Mouse (Mus musculus): ENCODE measurements around the gene Cdc42bpg. TPM values are rescaled to one million over a fixed set of nuclear protein-coding genes. Genes with fewer than 3 reads are reported as not detected.
A peak's percentile ranks its signal among the peaks of the same experiment; 100 is the strongest.

Gene Cdc42bpg
- total and polyA plus RNA-seq, 3 experiments, result 0.79 to 4.2 (median 2.3) TPM

GRCm38 (mm10) chr19:6364317-6364725 lies 58.1 kb downstream of the Cdc42bpg start:
- H3K4me1 ChIP-seq (ENCODE audit: control insufficient read depth in 1 of 2, insufficient read depth in 2 of 2), result peaks cover 5 to 69% of the 10 kb centered on the region in 2 experiments
- H3K4me3 ChIP-seq (replicated peaks in 1 of 3; ENCODE audit: low read depth in 2 of 3, low read length in 2 of 3, poor library complexity in 1 of 3), result peak overlapping the region; percentile 76 to 98 (median 97)
- H3K27ac ChIP-seq (ENCODE audit: insufficient read depth, low read depth), result peak overlapping the region; percentile 96
- no peaks in the 10 kb centered on the region for H3K27me3 ChIP-seq (replicated peaks)
- TF ChIP-seq ELF1 (IDR thresholded peaks at IDR 0.05; ENCODE audit: low read depth, low read length) (no peak; the same call in 1 of the 2 replicates), KAT2A (IDR thresholded peaks at IDR 0.05; ENCODE audit: insufficient replicate concordance, low read length) (no peak), ZMIZ1 (IDR thresholded peaks at IDR 0.05; ENCODE audit: low read depth, low read length) (no peak), JUND (conservative IDR thresholded peaks at IDR 0.05; ENCODE audit: low read depth, low read length) (no peak), ZC3H11A (IDR thresholded peaks at IDR 0.05; ENCODE audit: low read depth, low read length) (no peak), CTCF (conservative IDR thresholded peaks at IDR 0.05 in 1 of 2, IDR thresholded peaks at IDR 0.05 in 1 of 2; ENCODE audit: low read depth in 2 of 2, low read length in 2 of 2) (no peak), HCFC1 (IDR thresholded peaks at IDR 0.05; ENCODE audit: low read depth, low read length) (no peak), RCOR1 (conservative IDR thresholded peaks at IDR 0.05; ENCODE audit: low read depth, low read length) (no peak), NRF1 (IDR thresholded peaks at IDR 0.05; ENCODE audit: low read depth, low read length) (peak; percentile 99), POLR2A (IDR thresholded peaks at IDR 0.05; ENCODE audit: low read depth, low read length) (peak; percentile 51; the same call in 1 of the 2 replicates)
- H3K9ac ChIP-seq (ENCODE audit: insufficient read depth, low read depth), result peak overlapping the region; percentile 98
- in situ Hi-C loops (cut with MboI; ENCODE audit: low pct_ligation_motif_present, low pct_unique_long_range_greater_than_20kb, low sequenced_read_pairs) (no loop called here), dilution Hi-C loops (cut with MboI; ENCODE audit: extremely low pct_ligation_motif_present, extremely low pct_unique_long_range_greater_than_20kb, low sequenced_read_pairs) (no loop called here)
- peak overlapping the region; percentile 97 for H3K4me2 ChIP-seq (ENCODE audit: insufficient read depth, low read depth, poor library complexity, severe bottlenecking)
- no peaks in the 10 kb centered on the region for H3K9me3 ChIP-seq (replicated peaks; ENCODE audit: low read length)
- peak; percentile 91 for DNase-seq (ENCODE audit: extremely low read depth)
- peaks cover 34 to 62% of the 10 kb centered on the region in 2 experiments for H3K36me3 ChIP-seq (replicated peaks in 1 of 2; ENCODE audit: control insufficient read depth in 1 of 2, insufficient read depth in 1 of 2, low read length in 1 of 2)
- peaks cover 48% of the 10 kb centered on the region for H3K79me2 ChIP-seq (replicated peaks; ENCODE audit: control insufficient read depth, extremely low read depth, insufficient read depth, poor library complexity, severe bottlenecking)

- no peak for DNase-seq (ENCODE audit: extremely low read depth)
These were observed 58.6 kb downstream of the Cdc42bpg start for GRCm38 (mm10) chr19:6364842-6365241.

GRCm38 (mm10) chr19:6370175-6370574 lies 63.9 kb downstream of the Cdc42bpg start:
- Histone ChIP-seq H3K4me1 (ENCODE audit: control insufficient read depth in 1 of 2, insufficient read depth in 2 of 2) (peaks cover 8 to 88% of the 10 kb centered on the region in 2 experiments), H3K9me3 (replicated peaks; ENCODE audit: low read length) (no peaks in the 10 kb centered on the region), H3K36me3 (replicated peaks in 1 of 2; ENCODE audit: control insufficient read depth in 1 of 2, insufficient read depth in 1 of 2, low read length in 1 of 2) (peaks cover 84 to 98% of the 10 kb centered on the region in 2 experiments), H3K9ac (ENCODE audit: insufficient read depth, low read depth) (no peak overlapping the region), H3K79me2 (replicated peaks; ENCODE audit: control insufficient read depth, extremely low read depth, insufficient read depth, poor library complexity, severe bottlenecking) (peaks cover 62% of the 10 kb centered on the region), H3K27me3 (replicated peaks) (no peaks in the 10 kb centered on the region), H3K4me3 (replicated peaks in 1 of 3; ENCODE audit: low read depth in 2 of 3, low read length in 2 of 3, poor library complexity in 1 of 3) (no peak overlapping the region), H3K4me2 (ENCODE audit: insufficient read depth, low read depth, poor library complexity, severe bottlenecking) (no peak overlapping the region), H3K27ac (ENCODE audit: insufficient read depth, low read depth) (no peak overlapping the region)
- TF ChIP-seq CTCF (conservative IDR thresholded peaks at IDR 0.05 in 1 of 2, IDR thresholded peaks at IDR 0.05 in 1 of 2; ENCODE audit: low read depth in 2 of 2, low read length in 2 of 2), result no peak
- no peak for TF ChIP-seq MEF2A (IDR thresholded peaks at IDR 0.05; ENCODE audit: borderline replicate concordance, low read depth, low read length)
- TF ChIP-seq ZNF384 (IDR thresholded peaks at IDR 0.05; ENCODE audit: low read depth, low read length), result no peak
- no peak for TF ChIP-seq E2F4 (IDR thresholded peaks at IDR 0.05; ENCODE audit: insufficient replicate concordance, low read depth, low read length)
- TF ChIP-seq PAX5 (IDR thresholded peaks at IDR 0.05; ENCODE audit: low read length), result no peak
- TF ChIP-seq UBTF (IDR thresholded peaks at IDR 0.05; ENCODE audit: low read depth, low read length), result no peak
- TF ChIP-seq MXI1 (IDR thresholded peaks at IDR 0.05; ENCODE audit: low read depth, low read length), result no peak
- TF ChIP-seq RAD21 (IDR thresholded peaks at IDR 0.05; ENCODE audit: low read depth, low read length), result no peak
- no peak for TF ChIP-seq SIN3A (IDR thresholded peaks at IDR 0.05; ENCODE audit: low read length)
- TF ChIP-seq USF1 (IDR thresholded peaks at IDR 0.05; ENCODE audit: low read depth, low read length), result no peak
- TF ChIP-seq POLR2AphosphoS2 (IDR thresholded peaks at IDR 0.05; ENCODE audit: low read depth, low read length), result no peak
- no peak for TF ChIP-seq TBP (conservative IDR thresholded peaks at IDR 0.05; ENCODE audit: low read depth, low read length)
- no peak for TF ChIP-seq ZC3H11A (IDR thresholded peaks at IDR 0.05; ENCODE audit: low read depth, low read length)
- in situ Hi-C loops (cut with MboI; ENCODE audit: low pct_ligation_motif_present, low pct_unique_long_range_greater_than_20kb, low sequenced_read_pairs), result no loop called here
- no peak for DNase-seq (ENCODE audit: extremely low read depth)
- dilution Hi-C loops (cut with MboI; ENCODE audit: extremely low pct_ligation_motif_present, extremely low pct_unique_long_range_greater_than_20kb, low sequenced_read_pairs), result no loop called here

More at GRCm38 (mm10) chr19:6364842-6365241, 58.6 kb downstream of the Cdc42bpg start:
- Histone ChIP-seq H3K27ac (ENCODE audit: insufficient read depth, low read depth) (no peak overlapping the region), H3K4me3 (replicated peaks in 1 of 3; ENCODE audit: low read depth in 2 of 3, low read length in 2 of 3, poor library complexity in 1 of 3) (peak overlapping the region; percentile 76 to 98 (median 97)), H3K4me2 (ENCODE audit: insufficient read depth, low read depth, poor library complexity, severe bottlenecking) (peak overlapping the region; percentile 97), H3K9ac (ENCODE audit: insufficient read depth, low read depth) (peak overlapping the region; percentile 98), H3K36me3 (replicated peaks in 1 of 2; ENCODE audit: control insufficient read depth in 1 of 2, insufficient read depth in 1 of 2, low read length in 1 of 2) (peaks cover 38 to 66% of the 10 kb centered on the region in 2 experiments), H3K4me1 (ENCODE audit: control insufficient read depth in 1 of 2, insufficient read depth in 2 of 2) (peaks cover 5 to 69% of the 10 kb centered on the region in 2 experiments), H3K9me3 (replicated peaks; ENCODE audit: low read length) (no peaks in the 10 kb centered on the region), H3K79me2 (replicated peaks; ENCODE audit: control insufficient read depth, extremely low read depth, insufficient read depth, poor library complexity, severe bottlenecking) (peaks cover 53% of the 10 kb centered on the region), H3K27me3 (replicated peaks) (no peaks in the 10 kb centered on the region)
- dilution Hi-C loops (cut with MboI; ENCODE audit: extremely low pct_ligation_motif_present, extremely low pct_unique_long_range_greater_than_20kb, low sequenced_read_pairs), result no loop called here
- in situ Hi-C loops (cut with MboI; ENCODE audit: low pct_ligation_motif_present, low pct_unique_long_range_greater_than_20kb, low sequenced_read_pairs), result no loop called here
- TF ChIP-seq EP300 (IDR thresholded peaks at IDR 0.05; ENCODE audit: low read length) (no peak), JUND (conservative IDR thresholded peaks at IDR 0.05; ENCODE audit: low read depth, low read length) (no peak), ZC3H11A (IDR thresholded peaks at IDR 0.05; ENCODE audit: low read depth, low read length) (no peak), MYC (IDR thresholded peaks at IDR 0.05; ENCODE audit: low read depth, low read length) (no peak)
